Mouse (Mus musculus) stomach, postnatal 0 days (tissue): ENCODE measurements around the gene Tspan8.

Experiments used
- CTCF ChIP-seq: IDR thresholded peaks from 2 replicates; pipeline ENCODE4 v1.5.1; 2016; ENCODE audit warnings: antibody characterized with exemption, low read depth, mild to moderate bottlenecking, moderate library complexity
- EP300 ChIP-seq: optimal IDR thresholded peaks from 2 replicates; pipeline ENCODE3; 2016; ENCODE audit warnings: antibody characterized with exemption

- TF ChIP-seq EP300 (no peak), CTCF (no peak)
These were observed 36.2 kb upstream of the Tspan8 start for GRCm38 (mm10) chr10:115780239-115781016.
